Mouse (Mus musculus) kidney, embryonic 15.5 days (tissue): Measurements from ENCODE around the gene Cyp2s1. TPM values are rescaled to one million over a fixed set of nuclear protein-coding genes. Genes with fewer than 3 reads are reported as not detected.
A peak's percentile ranks its signal among the peaks of the same experiment; 100 is the strongest.

Experiments used
- ATAC-seq: fragments of 200-750 bp; cut with Nextera tagmentation; replicated peaks from 2 replicates; pipeline ENCODE4 v1.8.0; 2017; ENCODE audit warnings: moderate TSS enrichment; ENCODE audit not compliant: low FRiP score
- H3K27ac ChIP-seq: fragments of 300-500 bp; sonication (generic); 2 replicates; pipeline ENCODE4 v1.5.1; 2015; ENCODE audit warnings: mild to moderate bottlenecking, inconsistent platforms
- H3K27me3 ChIP-seq: fragments of 300-500 bp; sonication (generic); 2 replicates; pipeline ENCODE4 v1.6.1; 2015; ENCODE audit warnings: inconsistent platforms
- H3K36me3 ChIP-seq: fragments of 300-500 bp; sonication (generic); 2 replicates; pipeline ENCODE4 v1.6.1; 2015; ENCODE audit warnings: inconsistent platforms
- H3K4me1 ChIP-seq: fragments of 300-500 bp; sonication (generic); 2 replicates; pipeline ENCODE4 v1.6.1; 2015; ENCODE audit warnings: inconsistent platforms
- H3K4me2 ChIP-seq: fragments of 300-500 bp; sonication (generic); 2 replicates; pipeline ENCODE4 v1.6.1; 2015; ENCODE audit warnings: moderate library complexity, mild to moderate bottlenecking, inconsistent platforms
- H3K4me3 ChIP-seq: fragments of 300-500 bp; sonication (generic); replicated peaks from 2 replicates; pipeline ENCODE4 v1.5.1; 2015; ENCODE audit warnings: mild to moderate bottlenecking, inconsistent platforms
- H3K9ac ChIP-seq: fragments of 300-500 bp; sonication (generic); 2 replicates; pipeline ENCODE4 v1.6.1; 2015; ENCODE audit warnings: mild to moderate bottlenecking, inconsistent platforms
- H3K9me3 ChIP-seq: fragments of 300-500 bp; sonication (generic); replicated peaks from 2 replicates; pipeline ENCODE4 v1.6.1; 2016; ENCODE audit warnings: inconsistent platforms
- WGBS: fragments of 180-500 bp; shearing (Covaris S2); methylation state at CpG from one replicate; pipeline ENCODE4 v1.1.7; 2015; ENCODE audit warnings: mixed read lengths; 5-methylcytosine and 5-hydroxymethylcytosine counted together
- polyA plus RNA-seq: library from polyadenylated mRNA; unstranded; fragments of >200 nt; fragmentation: Nextera tagmentation; extraction: Ambion mirVana; gene quantifications from 2 replicates; pipeline ENCODE4 v1.2.1, GENCODE M21; 2015

The Cyp2s1 gene
- polyA plus RNA-seq, 1 experiment from 2014 or later, result 18.1 TPM

DNA sequence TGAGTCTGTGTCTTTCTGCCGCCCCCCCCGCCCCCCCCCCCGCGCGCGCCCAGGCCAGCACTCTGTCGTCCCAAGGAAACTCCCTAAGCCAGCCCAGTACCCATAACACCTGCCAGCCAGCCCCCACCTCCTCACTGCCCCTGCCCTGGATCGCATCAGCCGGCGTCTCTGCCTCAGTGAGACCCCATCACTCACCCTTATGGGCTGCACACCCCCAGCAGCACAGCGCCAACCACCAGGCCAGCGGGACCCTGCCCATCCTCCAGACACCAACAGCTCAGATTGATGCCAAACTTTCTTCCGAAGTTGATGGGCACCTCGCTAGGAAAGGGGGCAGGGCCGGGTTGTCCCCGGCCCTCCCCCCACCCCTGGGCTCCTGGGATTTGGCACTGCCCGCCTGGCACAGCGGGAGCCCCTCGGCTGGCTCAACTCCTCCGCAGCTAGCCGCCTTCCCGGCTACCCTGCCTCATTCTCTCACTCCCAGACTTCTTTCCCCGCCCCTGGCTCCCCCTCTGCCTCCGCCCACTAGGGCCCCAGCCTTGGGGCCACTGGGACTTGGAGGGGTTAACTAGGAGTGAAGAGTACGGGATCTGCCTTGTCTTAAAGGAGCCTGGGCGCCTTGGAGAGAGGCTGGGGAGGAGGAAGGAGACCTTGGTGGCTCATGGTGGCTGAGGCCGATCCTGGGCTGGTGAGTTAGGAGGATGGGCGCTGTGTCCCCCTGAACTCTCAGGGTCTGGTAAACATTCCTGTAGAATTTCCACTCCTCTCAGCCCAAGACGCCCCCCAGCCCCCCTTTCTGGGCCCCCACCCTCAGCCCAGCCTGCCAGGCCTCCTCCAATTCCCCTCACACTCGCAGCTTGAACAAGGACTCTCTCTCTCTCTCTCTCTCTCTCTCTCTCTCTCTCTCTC lies 28.2 kb downstream of the Cyp2s1 start, which contains the start of gene Axl:
TSS of gene Axl (minus strand) at position 486 of the 909 bp plus-strand sequence.
- 2% methylated on average over 27 of the region's 30 CpGs for WGBS
- Histone ChIP-seq H3K9ac (peak within 1 kb of the TSS; percentile 68), H3K4me1 (peaks cover 42% of the 10 kb centered on the region), H3K27me3 (no peaks in the 10 kb centered on the region), H3K27ac (peak within 1 kb of the TSS; percentile 81), H3K4me3 (peak within 1 kb of the TSS; percentile 66), H3K36me3 (peaks cover 5% of the 10 kb centered on the region; the same call in 1 of the 2 replicates), H3K9me3 (no peaks in the 10 kb centered on the region), H3K4me2 (peak within 1 kb of the TSS; percentile 90)
- peak; percentile 91 for ATAC-seq

DNA sequence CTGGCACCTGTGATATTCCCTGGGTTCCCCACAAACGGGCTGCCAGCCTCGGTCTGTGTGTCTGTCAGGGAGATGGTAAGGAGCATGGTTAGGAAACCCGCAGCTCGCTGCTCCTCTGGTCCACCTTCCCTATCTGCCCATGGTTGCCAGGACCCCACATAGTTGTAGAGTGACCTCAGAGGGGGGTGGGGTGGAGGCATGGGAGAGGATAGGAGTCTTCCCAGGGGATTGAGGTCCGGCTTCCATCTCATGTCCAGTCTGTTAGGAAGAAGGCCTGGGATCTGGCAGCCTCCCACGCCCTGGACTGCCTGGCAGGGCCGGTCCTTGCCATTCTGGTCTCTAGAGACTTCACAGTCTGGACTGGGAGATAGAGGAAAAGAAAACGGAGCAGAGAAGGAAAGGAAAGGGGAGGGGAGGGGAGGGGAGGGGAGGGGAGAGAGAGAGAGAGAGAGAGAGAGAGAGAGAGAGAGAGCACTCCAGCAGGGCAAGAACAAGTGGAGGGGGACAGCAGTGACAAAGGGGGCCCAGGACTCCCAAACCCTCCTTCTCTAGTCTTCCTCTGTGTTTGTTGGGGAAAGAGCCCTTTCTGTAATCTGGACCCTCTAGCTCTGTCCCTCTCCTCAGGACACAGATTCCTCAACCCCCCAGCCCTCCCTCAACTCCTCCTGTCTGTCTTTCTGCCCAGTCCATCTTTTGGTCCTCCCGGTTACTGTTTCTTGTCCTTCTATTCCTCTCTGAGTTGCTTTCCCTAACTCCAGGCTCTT lies 29.1 kb downstream of the Cyp2s1 start:
- H3K27ac ChIP-seq, result peak overlapping the region; percentile 81
- peak overlapping the region; percentile 90 for H3K4me2 ChIP-seq
- H3K9ac ChIP-seq, result peak overlapping the region; percentile 68
- peaks cover 5% of the 10 kb centered on the region; the same call in 1 of the 2 replicates for H3K36me3 ChIP-seq
- H3K27me3 ChIP-seq, result no peaks in the 10 kb centered on the region
- 21% methylated on average over 9 of the region's 9 CpGs for WGBS
- ATAC-seq, result peak; percentile 7; the same call in 1 of the 2 replicates
- peaks cover 42% of the 10 kb centered on the region for H3K4me1 ChIP-seq
- H3K4me3 ChIP-seq, result peak overlapping the region; percentile 66
- no peaks in the 10 kb centered on the region for H3K9me3 ChIP-seq

GRCm38 (mm10) chr7:25786974-25787373 lies 29.7 kb downstream of the Cyp2s1 start:
- H3K4me1 ChIP-seq, result peaks cover 47% of the 10 kb centered on the region
- WGBS, result 57% methylated on average over 4 of the region's 4 CpGs
- no peak for ATAC-seq
- peak overlapping the region; percentile 90 for H3K4me2 ChIP-seq
- no peaks in the 10 kb centered on the region for H3K27me3 ChIP-seq
- H3K9me3 ChIP-seq, result no peaks in the 10 kb centered on the region
- H3K9ac ChIP-seq, result no peak overlapping the region
- H3K27ac ChIP-seq, result 0 out of 2 replicates have a peak overlapping the region, but pooled peaks have one; percentile 13
- peaks cover 5% of the 10 kb centered on the region; the same call in 1 of the 2 replicates for H3K36me3 ChIP-seq
- peak overlapping the region; percentile 66 for H3K4me3 ChIP-seq

DNA sequence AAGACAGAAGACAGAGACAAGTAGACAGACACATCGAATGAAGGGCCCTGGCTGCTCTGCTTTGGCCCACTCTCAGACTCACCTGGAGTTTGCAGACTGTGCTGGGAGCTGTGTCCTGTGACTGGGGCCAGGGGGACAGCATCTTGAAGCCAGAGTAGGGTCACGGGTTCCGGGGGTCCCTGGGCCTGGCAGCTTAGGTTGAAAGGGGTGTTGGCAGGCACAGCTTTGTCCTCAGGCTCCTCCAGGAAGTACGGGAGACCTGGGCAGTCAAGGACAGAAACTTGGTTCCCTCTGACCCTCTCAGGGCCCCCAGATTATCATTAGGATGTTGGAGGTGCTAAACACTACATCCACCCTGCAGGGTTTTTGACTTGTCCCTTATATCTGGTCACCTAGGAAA lies 31.0 kb downstream of the Cyp2s1 start:
- WGBS, result 75% methylated on average over 4 of the region's 4 CpGs
- H3K27ac ChIP-seq, result no peak overlapping the region
- no peak overlapping the region for H3K9ac ChIP-seq
- H3K4me1 ChIP-seq, result peaks cover 59% of the 10 kb centered on the region
- no peak for ATAC-seq
- H3K9me3 ChIP-seq, result no peaks in the 10 kb centered on the region
- peaks cover 6% of the 10 kb centered on the region for H3K36me3 ChIP-seq
- H3K4me3 ChIP-seq, result no peak overlapping the region
- H3K27me3 ChIP-seq, result no peaks in the 10 kb centered on the region
- H3K4me2 ChIP-seq, result no peak overlapping the region

GRCm38 (mm10) chr7:25784808-25785207 lies 31.9 kb downstream of the Cyp2s1 start:
- Histone ChIP-seq H3K4me1 (peaks cover 59% of the 10 kb centered on the region), H3K4me3 (no peak overlapping the region), H3K27ac (no peak overlapping the region), H3K36me3 (peaks cover 9% of the 10 kb centered on the region), H3K9ac (no peak overlapping the region), H3K4me2 (no peak overlapping the region), H3K27me3 (no peaks in the 10 kb centered on the region), H3K9me3 (no peaks in the 10 kb centered on the region)
- 50% methylated on average over 1 of the region's 1 CpGs for WGBS
- no peak for ATAC-seq

DNA sequence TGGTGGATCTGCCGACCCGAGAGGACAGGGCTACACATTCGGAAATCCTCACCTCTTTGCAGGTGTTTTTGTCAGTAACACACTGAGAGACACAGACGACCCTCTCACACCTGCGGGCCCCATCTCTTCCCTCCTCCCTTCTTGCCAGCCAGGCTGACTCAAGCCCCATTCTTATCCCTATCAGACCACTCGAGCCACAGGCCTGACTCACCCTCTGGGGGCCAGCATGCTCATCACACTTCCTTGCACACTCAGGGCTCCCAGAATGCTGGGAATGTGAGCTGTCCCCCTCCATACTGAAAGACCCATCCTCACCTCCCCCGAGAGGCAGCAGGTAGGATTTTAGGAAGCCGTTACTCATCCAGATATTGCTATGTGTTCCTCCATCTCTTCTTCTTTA lies 33.0 kb downstream of the Cyp2s1 start:
- Histone ChIP-seq H3K4me2 (no peak overlapping the region), H3K9ac (no peak overlapping the region)

GRCm38 (mm10) chr7:25782744-25783143 lies 34.0 kb downstream of the Cyp2s1 start:
- ATAC-seq, result no peak
- no peaks in the 10 kb centered on the region for H3K27me3 ChIP-seq
- no peak overlapping the region for H3K4me3 ChIP-seq
- no peaks in the 10 kb centered on the region for H3K9me3 ChIP-seq
- H3K27ac ChIP-seq, result peak overlapping the region; percentile 73
- H3K36me3 ChIP-seq, result peaks cover 20% of the 10 kb centered on the region
- 76% methylated on average over 6 of the region's 6 CpGs for WGBS
- no peak overlapping the region for H3K9ac ChIP-seq
- H3K4me1 ChIP-seq, result peaks cover 41% of the 10 kb centered on the region
- H3K4me2 ChIP-seq, result no peak overlapping the region

More for the DNA sequence above, 33.0 kb downstream of the Cyp2s1 start:
- 63% methylated on average over 8 of the region's 8 CpGs for WGBS
- H3K27ac ChIP-seq, result 0 out of 2 replicates have a peak overlapping the region, but pooled peaks have one; percentile 3
- H3K4me3 ChIP-seq, result no peak overlapping the region
- H3K9me3 ChIP-seq, result no peaks in the 10 kb centered on the region
- peaks cover 10% of the 10 kb centered on the region for H3K36me3 ChIP-seq
- no peaks in the 10 kb centered on the region for H3K27me3 ChIP-seq
- peaks cover 50% of the 10 kb centered on the region for H3K4me1 ChIP-seq
- ATAC-seq, result no peak

DNA sequence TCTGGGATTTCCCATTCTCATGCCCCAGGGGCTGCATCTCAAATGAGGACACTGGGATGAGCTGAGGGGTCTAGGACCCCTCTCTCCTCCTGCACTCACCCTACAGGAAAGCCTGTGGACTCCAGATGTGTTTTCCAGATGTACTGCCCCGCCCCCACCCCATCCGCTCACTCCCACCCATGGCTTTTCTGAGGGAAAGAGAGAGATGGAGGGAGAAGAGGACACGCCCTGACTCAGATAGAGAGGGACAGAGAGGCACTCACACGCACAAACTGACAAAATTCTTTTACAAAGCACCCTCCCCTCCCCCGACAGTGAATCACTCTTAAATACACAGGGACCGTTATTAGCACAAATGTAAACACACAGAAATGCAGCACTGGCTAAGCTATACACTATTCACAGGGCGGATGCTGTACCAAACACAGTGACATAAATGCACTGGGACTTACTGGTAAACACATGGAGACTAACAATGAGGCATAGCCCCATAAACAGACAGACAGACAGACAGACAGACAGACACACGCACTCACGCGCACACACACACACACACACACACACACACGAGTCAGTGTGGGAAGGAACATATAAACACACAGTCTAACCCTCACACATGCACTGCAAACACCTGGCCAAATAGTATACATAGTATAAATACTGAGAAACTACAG lies 34.6 kb downstream of the Cyp2s1 start:
- peak overlapping the region; percentile 41 for H3K4me3 ChIP-seq
- no peaks in the 10 kb centered on the region for H3K9me3 ChIP-seq
- H3K36me3 ChIP-seq, result peaks cover 25% of the 10 kb centered on the region
- H3K4me1 ChIP-seq, result peaks cover 35% of the 10 kb centered on the region
- H3K27ac ChIP-seq, result peak overlapping the region; percentile 73
- no peaks in the 10 kb centered on the region for H3K27me3 ChIP-seq
- peak overlapping the region; percentile 81 for H3K4me2 ChIP-seq
- peak; percentile 72 for ATAC-seq
- no peak overlapping the region for H3K9ac ChIP-seq
- 31% methylated on average over 11 of the region's 11 CpGs for WGBS

GRCm38 (mm10) chr7:25781321-25781936 lies 35.3 kb downstream of the Cyp2s1 start:
- Histone ChIP-seq H3K4me2 (peak overlapping the region; percentile 81), H3K27me3 (no peaks in the 10 kb centered on the region), H3K36me3 (peaks cover 26% of the 10 kb centered on the region), H3K27ac (peak overlapping the region; percentile 73), H3K9ac (peak overlapping the region; percentile 37), H3K4me1 (peaks cover 28% of the 10 kb centered on the region), H3K4me3 (peak overlapping the region; percentile 41), H3K9me3 (no peaks in the 10 kb centered on the region)
- peak; percentile 78 for ATAC-seq
- 8% methylated on average over 27 of the region's 33 CpGs for WGBS

- Histone ChIP-seq H3K4me2 (peak overlapping the region; percentile 81; the same call in 1 of the 2 replicates), H3K4me1 (peaks cover 22% of the 10 kb centered on the region), H3K27me3 (no peaks in the 10 kb centered on the region), H3K36me3 (peaks cover 33% of the 10 kb centered on the region), H3K4me3 (no peak overlapping the region), H3K9me3 (no peaks in the 10 kb centered on the region), H3K27ac (peak overlapping the region; percentile 73; the same call in 1 of the 2 replicates), H3K9ac (no peak overlapping the region)
- WGBS, result 61% methylated on average over 4 of the region's 4 CpGs
- ATAC-seq, result no peak
These were observed 36.0 kb downstream of the Cyp2s1 start for GRCm38 (mm10) chr7:25780753-25781152.

DNA sequence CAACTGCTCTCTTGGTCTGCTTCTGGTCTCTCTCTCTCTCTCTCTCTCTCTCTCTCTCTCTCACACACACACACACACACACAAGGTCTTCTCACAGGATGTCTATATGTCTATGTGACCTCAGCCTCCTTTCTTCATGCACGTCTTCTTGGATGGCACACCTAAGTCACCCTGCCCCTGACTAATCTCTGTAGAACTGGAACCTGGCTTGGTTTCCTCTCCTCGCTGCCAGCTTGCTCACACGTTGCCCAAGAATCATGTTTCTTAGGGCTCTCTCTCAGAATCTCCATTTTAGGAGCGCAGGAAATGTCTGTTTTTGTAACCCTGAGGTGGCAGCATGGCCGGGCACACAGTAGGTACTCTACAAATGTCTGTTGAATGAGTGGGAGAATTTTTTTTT lies 36.7 kb downstream of the Cyp2s1 start:
- H3K36me3 ChIP-seq, result peaks cover 35% of the 10 kb centered on the region
- WGBS, result 85% methylated on average over 5 of the region's 5 CpGs
- ATAC-seq, result no peak

More for the DNA sequence above, 36.7 kb downstream of the Cyp2s1 start:
- H3K9ac ChIP-seq, result no peak overlapping the region
- no peaks in the 10 kb centered on the region for H3K9me3 ChIP-seq
- no peak overlapping the region for H3K4me2 ChIP-seq
- no peak overlapping the region for H3K4me3 ChIP-seq
- no peaks in the 10 kb centered on the region for H3K27me3 ChIP-seq
- peaks cover 20% of the 10 kb centered on the region for H3K4me1 ChIP-seq
- H3K27ac ChIP-seq, result no peak overlapping the region
